Mouse (Mus musculus) ES-E14 (cell line): ENCODE results near the gene Dapk1.

Source experiments
- CHD2 ChIP-seq: IDR thresholded peaks from 2 replicates; pipeline ENCODE4 v1.6.1; 2014; ENCODE audit warnings: mild to moderate bottlenecking, low read depth, low read length, inconsistent platforms
- HCFC1 ChIP-seq: IDR thresholded peaks from 2 replicates; pipeline ENCODE4 v1.6.1; 2012; ENCODE audit warnings: low read length, inconsistent platforms, borderline replicate concordance; ENCODE audit not compliant: insufficient read depth
- ZNF384 ChIP-seq: IDR thresholded peaks from 2 replicates; pipeline ENCODE4 v1.6.1; 2012; ENCODE audit warnings: low read depth, low read length, inconsistent platforms

DNA sequence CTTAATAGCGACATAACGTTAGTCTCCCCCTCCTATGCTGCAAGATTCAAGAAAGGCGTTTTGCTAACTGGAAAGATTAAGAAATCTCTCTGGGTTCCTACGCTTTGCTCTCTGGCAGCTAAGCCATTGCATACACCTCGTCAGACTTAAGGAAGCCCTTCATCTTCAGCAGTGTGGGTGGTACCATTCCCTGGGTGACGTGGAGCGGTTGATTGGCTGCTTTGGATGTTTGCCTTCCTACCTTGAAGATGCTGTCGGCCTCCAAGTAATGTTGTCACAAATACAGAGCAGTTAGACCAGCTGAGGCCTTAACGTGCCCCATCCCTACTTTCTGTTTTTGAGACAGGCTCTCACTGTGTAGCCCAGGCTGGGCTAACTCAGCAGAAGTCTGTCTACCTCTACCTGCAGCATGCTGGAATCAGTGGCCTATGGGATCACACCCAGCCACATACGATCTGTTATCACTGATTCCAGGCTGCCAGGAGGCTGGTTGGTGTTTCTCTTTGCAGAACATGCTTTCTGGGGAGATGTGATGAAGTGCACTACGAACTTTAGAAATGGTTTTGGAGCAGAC is 37.8 kb downstream of the Dapk1 start:
- TF ChIP-seq CHD2: no peak
- TF ChIP-seq HCFC1: no peak
- no peak for TF ChIP-seq ZNF384
